In the genomic region with DNA sequence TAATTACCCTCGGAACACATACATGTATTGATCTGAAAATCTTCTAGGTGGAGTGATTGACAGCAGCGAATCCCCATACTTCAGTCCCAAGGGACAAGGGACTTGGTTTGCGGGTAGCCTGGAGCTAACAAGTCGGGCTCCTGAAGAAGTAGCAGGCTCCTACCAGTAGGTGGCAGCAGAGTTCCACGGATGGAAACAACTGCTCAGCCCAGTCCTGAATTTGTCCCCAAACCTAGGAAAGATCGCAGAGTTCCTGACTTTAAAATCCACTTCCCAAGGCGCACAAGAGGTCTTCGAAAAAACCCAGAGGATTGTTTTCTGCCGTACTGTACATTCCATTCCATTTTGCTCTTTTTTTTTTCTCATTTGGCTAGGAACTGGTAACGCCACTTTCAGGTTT, we compare ENCODE assay signal across 8 mouse cellular contexts.
A peak's percentile ranks its signal among the peaks of the same experiment; 100 is the strongest.
DNase-seq lines count a peak whose midpoint lies in the region; ATAC-seq lines count a peak whose summit lies in the region.

No protein-coding gene starts in this region.

- WGBS in intestine, embryonic 16.5 days: 9% methylated on average over 10 of the region's 10 CpGs
- 19% methylated on average over 10 of the region's 10 CpGs for WGBS in midbrain, embryonic 10.5 days

- no peak overlapping the region for H3K27ac ChIP-seq in intestine, embryonic 16.5 days (ENCODE audit: low read length)
- no peak overlapping the region for H3K27ac ChIP-seq in midbrain, embryonic 10.5 days (replicated peaks)

- intact Hi-C loops in left cerebral cortex, postnatal 25 days (cut with DNase I): loop anchor here (2.0 to 10.0 kb wide), 4 partner anchors 205 to 1755 kb away; no protein-coding TSS in a partner anchor

- no peaks in the 10 kb centered on the region for H3K4me1 ChIP-seq in intestine, embryonic 16.5 days (ENCODE audit: control insufficient read depth, insufficient read depth, low read length)
- peaks cover 8% of the 10 kb centered on the region; the same call in 1 of the 2 replicates for H3K4me1 ChIP-seq in midbrain, embryonic 10.5 days

- DNase-seq in adrenal gland, adult 2 months: peak; percentile 82
- peak; percentile 90 for DNase-seq in embryo, embryonic 11 days
- DNase-seq in gastrocnemius, postnatal 4 days (ENCODE audit: low spot score in 2 of 2): peak; percentile 73 to 81
- DNase-seq in left cerebral cortex, postnatal 25 days (ENCODE audit: low spot score in 2 of 2): peak; percentile 84 to 91
- peak; percentile 87 for DNase-seq in midbrain, embryonic 10.5 days (ENCODE audit: low spot score)
- peak; percentile 92 for DNase-seq in right cerebral cortex, postnatal 4 days
- peak; percentile 66 for DNase-seq in yolk sac, embryonic 10.5 days (ENCODE audit: low spot score)

- no peak overlapping the region for H3K9ac ChIP-seq in intestine, embryonic 16.5 days (ENCODE audit: low read depth, low read length)

- ATAC-seq in intestine, embryonic 16.5 days: peak; percentile 71; the same call in 1 of the 2 replicates

- H3K4me3 ChIP-seq in intestine, embryonic 16.5 days (ENCODE audit: low read length): peak overlapping the region; percentile 44
- no peak overlapping the region for H3K4me3 ChIP-seq in midbrain, embryonic 10.5 days

- H3K4me2 ChIP-seq in intestine, embryonic 16.5 days (ENCODE audit: low read depth, low read length): peak overlapping the region; percentile 62

- H3K9me3 ChIP-seq in intestine, embryonic 16.5 days (ENCODE audit: control insufficient read depth, low read length): no peaks in the 10 kb centered on the region
- H3K9me3 ChIP-seq in midbrain, embryonic 10.5 days (replicated peaks): no peaks in the 10 kb centered on the region

- peaks cover 4% of the 10 kb centered on the region; the same call in 1 of the 2 replicates for H3K27me3 ChIP-seq in intestine, embryonic 16.5 days (replicated peaks; ENCODE audit: control insufficient read depth, insufficient read depth, low read length)
- H3K27me3 ChIP-seq in midbrain, embryonic 10.5 days (ENCODE audit: low read depth, poor library complexity, severe bottlenecking): peaks cover 29% of the 10 kb centered on the region

- H3K36me3 ChIP-seq in intestine, embryonic 16.5 days (ENCODE audit: control insufficient read depth, insufficient read depth, low read length): no peaks in the 10 kb centered on the region
- H3K36me3 ChIP-seq in midbrain, embryonic 10.5 days: no peaks in the 10 kb centered on the region
